Mouse (Mus musculus) c-Kit-positive CD71-positive TER-119-positive erythroid progenitor cells, embryonic 14.5 days (primary cell): Measurements from ENCODE around the gene Scaper.

Experiments
- DNase-seq: peaks from one replicate; pipeline ENCODE4 v3.0.0-alpha.2; 2013; ENCODE audit warnings: low spot score

The Scaper gene

DNA sequence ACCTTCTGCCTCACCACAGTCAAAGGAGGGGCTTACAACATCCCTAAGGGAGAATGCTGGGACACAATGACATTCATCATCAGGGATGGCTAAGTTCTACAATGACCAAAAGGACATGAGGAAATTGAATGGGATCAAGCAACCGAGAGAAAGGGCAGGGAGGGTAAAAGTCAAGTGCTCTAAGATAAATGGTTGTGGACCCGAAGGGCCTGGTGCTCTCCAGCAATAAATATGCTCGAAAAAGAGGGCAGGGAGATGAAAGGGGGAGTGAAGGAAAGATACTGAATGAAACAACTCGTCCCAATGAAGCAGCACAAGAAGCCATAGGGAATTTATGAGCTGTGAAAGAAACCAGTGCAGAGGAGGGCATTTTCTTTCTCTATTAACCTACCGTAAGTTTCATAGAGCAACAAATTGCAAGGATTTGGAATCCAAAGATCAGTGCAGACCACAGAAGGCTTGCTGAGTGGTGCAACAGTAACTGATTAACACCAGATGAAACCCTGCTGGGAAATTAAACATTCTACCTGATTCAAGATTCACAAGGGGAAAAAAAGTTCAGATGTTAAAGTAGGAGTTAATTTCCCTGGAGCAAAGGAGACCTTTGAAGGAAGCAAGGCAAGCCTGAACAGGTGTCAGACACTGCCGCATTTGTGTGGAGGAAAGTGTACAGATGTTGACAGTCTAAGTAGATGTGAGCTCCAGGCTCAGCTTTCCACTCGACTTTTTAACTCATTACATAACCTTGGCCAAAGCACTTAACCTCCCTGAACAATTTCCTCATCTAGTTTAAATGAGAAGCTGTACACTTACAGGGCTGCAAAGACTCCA is 329.0 kb downstream of the Scaper start:
- no peak for DNase-seq

DNA sequence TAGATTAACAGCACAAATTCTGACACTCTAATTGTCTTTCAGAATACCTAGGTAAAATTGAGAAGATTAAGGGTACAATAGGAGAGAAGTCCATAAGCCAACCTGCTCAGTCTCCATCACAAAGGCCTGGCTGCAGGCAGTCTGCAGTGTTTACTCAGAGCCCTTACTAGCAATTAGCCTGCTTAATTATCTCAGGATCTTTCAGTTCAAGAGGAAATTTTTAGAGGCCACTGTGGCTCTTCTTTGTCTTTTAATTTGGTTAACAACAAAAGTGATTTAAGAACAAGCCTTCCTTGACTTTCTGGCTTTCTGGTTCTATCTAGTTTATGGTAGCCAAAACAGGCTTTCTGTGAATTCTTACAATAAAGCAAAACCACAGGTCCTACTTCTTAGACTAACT is 339.3 kb downstream of the Scaper start:
- DNase-seq: no peak

DNA sequence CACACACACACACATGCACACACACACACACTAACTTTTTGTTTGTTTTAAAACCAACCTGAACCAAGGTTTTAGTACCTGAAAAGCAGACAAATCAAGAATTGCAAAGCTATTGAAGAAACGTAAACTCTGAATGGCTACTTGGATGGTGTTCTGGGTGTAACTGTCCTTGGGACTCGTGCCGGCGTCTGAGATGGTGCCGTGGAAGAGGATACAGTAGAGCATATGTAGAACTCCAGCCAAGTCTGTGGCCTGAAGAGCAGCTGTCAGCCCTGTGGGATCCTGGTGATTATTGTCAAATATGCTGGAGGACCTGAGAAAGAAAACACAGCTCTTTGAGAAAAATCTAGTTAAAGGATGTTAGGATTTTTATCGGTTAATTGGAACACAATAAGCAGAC is 351.8 kb downstream of the Scaper start:
- no peak for DNase-seq

DNA sequence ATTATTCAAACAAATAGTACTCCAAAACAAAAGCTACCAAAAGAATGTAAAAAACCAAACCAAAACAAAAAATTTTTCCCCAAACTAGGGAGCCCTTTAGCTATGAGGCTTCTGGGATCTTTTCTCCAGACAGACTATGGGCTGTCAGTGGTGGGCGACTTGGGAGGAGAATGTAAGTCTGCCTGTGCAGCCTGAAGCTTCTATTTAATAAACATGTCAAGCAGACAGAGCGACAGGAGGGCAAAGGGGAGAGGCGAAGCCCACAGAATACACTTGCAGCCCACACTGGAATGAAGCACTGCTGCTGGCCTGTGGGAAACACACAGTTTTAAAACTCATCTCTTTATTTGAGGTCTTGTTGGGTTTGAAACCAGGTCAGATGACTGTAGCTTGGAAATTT is 356.5 kb downstream of the Scaper start:
- no peak for DNase-seq

DNA sequence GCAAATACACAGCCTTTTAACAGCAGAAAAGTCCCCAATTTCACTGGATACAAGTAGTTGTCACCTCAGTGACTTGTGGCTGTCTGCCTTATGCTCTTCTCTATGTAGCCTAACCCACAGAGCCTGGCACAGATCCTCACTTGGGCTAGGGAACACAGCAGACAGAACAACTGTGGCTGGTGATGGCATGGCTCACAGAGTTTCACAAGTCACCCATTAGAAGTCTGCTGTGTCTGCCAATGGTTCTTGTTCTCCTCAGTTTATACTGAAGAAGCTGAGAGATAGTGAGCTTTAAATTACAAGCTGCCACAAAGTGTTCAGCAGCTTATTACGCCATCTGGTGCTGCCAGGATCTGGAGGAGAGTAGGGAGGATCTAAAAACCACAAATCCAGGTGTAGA is 361.3 kb downstream of the Scaper start:
- no peak for DNase-seq

DNA sequence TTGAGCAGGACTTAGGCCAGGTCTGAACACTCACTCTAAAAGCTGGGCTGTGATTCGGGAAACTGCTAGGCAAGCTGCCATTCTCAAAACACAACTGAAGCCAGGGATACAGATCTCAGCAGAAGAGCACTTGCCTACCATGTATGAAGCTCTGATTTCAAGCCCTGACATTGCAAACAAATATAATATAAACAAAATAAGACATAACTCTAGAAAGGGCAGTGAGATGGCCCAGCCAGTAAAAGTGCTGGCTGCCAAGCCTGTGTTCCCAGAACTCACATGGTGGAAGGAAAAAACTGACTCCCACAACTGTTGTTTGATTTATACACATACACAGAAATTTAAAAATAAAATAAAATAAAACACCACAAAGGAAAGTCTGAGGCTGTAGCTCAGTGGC is 366.8 kb downstream of the Scaper start:
- DNase-seq: no peak

DNA sequence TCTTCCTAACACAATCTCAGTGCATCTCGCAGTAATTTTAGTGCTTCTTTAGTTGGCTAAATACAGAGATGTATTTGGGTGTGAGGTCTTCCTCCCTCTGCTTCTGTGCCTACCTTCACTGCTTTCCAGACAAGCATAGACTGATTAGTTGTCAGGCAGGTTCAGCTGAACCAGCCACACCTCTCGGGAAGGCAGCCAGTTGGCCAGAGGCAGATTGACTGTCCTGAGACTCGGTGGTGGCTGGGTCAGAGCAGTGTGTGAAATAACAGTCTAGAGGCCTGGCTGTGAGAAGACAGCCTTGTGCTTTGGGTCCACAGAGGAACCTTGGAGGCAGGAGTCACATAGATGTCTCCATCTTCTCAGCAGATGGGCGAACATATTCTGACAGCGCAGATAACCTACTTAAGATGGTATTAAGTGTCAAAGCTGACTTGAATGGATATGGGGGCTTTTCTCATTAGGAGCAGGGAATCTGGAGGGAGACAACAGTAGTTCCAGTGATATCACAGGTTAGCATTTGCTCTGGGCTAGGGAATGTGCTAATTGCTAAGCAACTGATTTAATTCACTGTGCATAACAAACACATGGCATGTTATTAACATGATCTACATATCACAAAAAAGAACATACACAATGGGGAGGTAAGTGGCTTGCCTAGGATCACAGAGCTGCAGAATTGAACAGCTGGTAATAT is 369.3 kb downstream of the Scaper start:
- no peak for DNase-seq

DNA sequence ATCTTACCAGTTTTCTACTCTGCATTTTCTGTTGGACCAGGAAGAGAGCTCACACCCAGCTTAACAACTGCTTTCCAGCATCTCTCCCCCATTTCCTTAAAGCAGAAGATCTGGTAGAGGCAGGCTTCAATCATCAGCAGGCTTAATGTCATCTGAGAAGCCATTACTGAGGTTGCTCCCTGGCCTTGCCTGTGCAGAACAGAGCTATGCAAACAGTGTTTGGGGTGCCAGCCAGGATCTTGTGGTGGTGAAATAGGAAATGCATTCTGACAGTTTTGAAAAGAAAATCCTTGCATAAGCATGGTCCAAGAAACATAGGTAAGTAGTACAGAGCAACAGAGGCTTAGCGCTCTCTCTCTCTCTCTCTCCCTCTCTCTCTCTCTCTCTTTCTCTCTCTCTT is 377.0 kb downstream of the Scaper start:
- DNase-seq: no peak

DNA sequence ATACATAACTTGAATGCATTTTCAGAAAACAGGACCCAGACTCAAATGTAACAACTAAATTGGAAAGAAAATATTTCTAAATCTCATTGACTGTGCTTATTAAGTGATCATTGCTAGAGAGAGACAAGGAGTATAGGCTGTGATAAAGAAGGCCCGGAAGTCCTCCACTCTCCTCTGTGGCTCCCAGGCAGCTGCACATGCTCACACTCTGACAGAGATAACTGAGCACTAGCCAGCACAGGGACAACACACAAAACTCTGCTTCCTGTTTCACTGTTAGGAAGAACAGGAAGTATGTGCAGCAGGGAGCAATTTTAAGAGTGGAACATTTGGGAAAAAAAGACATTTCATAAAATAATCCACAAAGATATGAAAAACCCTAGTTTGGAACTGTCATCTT is 382.9 kb downstream of the Scaper start:
- no peak for DNase-seq

DNA sequence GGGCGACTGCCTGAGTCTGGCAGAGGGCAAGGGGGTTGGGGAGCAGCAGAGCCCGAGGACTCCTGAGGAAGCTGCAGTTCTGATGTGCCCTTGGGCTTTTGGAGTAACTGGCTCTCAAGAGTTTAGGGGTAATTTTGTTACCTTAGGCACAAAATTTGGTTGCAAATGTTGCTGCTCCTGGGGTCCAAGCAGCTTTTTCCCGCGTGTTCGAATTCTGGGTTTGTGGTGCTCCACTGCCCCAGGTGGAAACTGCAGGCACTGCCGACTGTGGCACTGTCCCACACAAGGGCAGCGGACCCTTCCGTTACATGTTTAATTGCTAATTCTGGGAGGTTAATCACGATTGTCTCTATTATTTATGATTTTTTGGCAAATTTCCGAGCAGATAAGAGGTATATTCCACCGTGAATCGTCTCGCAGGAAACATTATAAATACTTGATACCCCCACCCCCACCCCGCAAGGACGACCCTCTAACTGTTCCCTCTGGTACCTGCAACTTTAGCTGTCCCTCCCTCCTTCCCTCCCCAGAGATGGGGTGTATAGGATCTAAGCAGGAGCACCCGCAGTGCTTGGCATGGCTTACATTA is 388.5 kb downstream of the Scaper start:
- no peak for DNase-seq

DNA sequence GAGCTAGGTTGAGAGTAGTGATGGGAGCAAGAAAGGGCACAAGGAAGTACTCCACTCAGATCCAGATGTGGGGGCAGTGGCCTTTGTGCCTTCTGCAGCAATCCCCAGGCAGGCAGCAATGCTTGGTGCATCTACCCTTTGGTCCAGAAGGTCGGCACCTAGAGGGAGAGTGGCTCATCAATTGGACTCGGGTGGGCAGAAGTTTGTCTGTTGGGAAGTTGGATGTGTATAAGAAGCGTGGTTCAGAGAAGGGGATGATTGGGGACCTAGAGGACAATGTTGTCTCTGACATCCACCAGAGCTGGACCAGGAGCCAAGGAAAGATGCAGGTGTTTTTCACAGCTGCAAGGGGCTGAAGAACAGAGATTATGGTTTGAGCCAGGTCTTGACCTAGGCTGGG is 389.0 kb downstream of the Scaper start:
- no peak for DNase-seq

DNA sequence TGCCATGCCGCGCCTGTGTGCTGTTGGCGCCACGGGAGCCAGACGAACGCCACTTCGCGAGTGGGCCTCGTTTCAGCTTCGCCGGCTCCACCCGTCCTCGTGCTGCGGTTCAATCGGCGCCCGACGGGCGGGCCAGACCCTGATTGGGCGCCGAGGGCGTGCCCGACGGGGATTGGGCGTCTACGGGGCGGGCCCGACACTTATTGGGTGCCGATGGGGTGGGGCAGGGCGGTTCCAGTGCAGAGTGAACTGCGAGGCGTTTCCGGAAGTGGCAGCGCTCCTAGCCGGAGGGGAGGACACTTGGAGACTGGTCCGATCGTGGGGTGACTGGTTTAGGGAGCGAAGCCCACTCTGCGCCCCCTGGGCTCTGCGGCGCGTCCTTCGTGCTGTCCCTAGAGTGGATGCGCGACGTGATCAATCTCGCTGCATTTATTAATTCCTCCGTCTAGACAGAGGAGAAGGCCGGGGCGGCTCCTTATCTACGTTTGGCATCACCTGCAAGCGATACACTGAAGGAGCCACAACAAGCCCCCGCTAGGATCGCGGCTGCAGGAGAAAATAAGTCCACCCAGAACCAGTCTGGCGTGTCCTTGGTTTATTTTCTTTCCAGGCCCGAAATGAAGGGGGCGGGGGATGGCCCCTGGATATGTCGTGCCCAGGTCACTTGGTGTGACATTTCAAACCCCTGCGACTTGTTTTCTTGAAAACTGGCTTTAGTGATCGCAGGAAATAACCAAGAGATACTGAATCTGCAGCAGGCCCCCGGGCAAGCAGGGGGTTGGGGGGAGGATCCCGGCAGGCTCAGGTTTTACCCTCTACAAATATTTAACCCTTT is 391.5 kb downstream of the Scaper start:
- no peak for DNase-seq

DNA sequence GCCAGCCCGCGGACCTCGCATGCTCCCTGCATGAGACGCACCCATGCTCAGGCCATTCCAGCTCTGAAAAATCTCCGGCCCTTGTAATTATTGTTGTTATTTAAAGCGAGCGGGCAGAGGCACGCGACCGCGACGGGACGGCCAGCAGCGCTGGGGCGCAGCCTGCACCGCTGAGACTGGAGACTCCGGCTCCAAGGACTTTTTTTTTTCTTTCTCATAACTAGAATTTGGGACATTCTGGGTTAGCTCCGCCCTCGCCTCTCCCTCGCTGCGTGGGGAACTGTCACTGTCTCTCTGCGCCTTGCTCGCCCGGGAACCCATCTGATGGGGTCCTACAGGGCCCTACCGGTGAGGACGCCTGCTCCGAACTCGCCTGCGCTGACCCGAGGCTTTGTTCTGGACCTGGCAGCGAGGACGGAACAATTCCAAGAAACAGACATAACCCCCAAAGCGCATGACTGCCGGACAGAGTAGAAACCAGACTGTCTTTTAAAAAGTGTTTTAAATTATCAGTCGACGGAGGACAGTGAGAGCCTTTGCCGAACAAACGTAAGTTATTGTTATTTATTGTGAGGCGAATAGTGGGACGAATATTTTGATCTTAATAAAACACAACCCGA is 392.3 kb downstream of the Scaper start:
- no peak for DNase-seq

DNA sequence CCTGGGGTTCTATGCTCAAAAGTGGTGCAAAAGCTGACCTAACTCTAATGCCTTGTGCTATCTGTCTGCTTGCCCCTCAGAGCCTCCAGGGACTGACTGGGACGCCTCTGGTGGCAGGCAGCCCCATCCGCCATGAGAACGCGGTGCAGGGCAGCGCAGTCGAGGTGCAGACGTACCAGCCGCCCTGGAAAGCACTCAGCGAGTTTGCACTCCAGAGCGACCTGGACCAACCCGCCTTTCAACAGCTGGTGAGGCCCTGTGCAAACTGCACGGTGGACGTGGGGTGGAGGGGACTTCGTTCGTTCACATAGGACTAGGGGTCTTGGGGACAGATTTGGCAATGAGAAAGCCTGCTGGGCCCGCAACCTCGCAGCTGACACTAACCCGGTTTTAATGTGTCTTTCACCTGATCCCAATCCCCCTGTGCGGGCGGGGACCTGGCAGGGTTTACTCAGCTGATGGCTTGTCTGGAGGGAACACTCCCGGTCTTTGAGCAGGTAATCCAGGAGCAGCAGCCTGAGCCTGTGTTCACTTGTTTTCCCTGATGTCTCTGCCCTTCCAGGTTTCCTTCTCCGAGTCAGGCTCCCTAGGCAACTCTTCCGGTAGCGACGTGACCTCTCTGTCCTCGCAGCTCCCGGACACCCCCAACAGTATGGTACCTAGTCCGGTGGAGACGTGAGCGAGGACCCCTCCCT is 392.9 kb downstream of the Scaper start:
- no peak for DNase-seq

DNA sequence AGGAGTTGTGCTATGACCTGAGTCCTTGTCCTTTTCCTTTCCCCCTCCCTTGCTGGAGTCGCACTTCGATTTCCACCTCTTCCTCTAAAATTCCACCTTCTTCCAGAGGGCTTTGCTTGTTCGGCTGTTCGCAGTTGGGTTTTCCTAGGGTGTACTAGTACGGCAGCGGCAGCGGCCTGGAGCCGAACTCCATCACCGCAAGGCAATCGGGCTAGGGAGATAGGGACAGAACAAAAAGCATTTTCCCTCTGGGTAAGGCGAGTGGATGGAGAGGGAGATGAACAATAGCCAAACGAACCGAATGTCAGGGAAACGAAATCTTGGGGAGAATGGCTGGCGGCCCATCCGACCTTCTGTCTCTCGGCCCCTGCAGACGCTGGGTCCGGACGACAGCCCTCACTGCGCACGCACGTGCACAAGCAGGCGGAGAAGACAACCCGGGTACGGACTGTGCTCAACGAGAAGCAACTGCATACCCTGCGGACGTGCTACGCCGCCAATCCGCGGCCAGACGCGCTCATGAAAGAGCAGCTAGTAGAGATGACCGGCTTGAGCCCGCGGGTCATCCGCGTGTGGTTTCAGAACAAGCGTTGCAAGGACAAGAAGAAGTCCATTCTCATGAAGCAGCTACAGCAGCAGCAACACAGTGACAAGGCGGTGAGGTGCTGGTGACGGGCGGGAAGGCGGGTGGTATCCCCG is 394.1 kb downstream of the Scaper start:
- DNase-seq: no peak

DNA sequence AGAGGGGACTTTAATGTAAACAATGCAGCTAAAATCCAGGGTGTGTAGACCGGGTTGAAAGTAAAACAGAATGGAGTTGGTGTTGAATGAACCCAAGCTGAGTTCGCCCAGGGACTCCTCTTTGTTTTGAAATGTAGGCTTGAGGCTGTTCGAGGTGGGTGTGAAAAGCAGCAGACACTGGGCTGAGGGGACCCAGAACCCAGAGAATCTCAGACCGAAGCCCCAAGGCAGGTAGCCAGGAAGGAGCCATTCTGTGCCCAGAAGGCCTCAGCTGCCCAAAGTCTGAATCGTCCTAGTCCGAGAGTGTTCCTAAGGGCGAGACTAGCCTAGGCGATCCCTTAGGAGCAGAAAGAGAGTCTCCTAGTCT is 394.6 kb downstream of the Scaper start:
- DNase-seq: no peak

DNA sequence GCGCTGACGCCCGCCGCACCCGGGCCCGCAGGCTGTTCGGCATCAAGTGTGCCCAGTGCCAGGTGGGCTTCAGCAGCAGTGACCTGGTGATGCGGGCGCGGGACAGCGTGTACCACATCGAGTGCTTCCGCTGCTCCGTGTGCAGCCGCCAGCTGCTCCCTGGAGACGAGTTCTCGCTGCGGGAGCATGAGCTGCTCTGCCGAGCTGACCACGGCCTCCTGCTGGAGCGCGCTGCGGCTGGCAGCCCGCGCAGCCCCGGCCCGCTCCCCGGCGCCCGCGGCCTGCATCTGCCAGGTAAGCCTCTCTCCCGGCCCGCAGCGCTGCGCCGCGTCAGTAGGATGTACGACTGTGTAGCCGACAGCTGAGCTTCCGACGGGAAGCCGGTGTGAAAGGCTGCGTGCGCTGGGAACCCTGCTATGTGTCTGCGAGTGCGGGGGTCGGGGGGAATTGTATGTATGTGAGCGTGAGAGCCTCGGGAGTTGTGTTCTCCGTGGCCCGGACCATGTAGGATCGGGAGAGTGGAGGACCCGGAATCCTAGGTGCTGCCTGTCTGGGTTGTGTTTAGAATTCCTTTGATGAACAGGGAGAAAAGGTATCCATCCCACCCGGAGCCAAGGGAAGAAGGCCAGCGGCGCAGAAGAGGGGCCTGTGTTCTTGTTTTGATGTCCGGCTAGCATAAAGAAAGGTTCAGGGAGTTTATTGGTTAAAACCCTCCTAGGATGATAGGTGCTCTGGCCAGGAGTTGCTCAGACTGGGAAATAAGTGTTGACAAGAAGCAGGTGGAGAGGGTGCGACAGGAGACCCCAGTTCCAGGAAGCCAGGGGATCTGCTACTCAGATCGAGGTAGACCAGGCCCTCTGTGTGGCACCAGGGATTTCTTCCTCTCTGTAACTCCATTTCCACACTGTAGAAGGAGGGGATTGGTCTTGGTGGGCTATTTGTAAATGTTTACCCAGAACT is 395.3 kb downstream of the Scaper start:
- DNase-seq: no peak

DNA sequence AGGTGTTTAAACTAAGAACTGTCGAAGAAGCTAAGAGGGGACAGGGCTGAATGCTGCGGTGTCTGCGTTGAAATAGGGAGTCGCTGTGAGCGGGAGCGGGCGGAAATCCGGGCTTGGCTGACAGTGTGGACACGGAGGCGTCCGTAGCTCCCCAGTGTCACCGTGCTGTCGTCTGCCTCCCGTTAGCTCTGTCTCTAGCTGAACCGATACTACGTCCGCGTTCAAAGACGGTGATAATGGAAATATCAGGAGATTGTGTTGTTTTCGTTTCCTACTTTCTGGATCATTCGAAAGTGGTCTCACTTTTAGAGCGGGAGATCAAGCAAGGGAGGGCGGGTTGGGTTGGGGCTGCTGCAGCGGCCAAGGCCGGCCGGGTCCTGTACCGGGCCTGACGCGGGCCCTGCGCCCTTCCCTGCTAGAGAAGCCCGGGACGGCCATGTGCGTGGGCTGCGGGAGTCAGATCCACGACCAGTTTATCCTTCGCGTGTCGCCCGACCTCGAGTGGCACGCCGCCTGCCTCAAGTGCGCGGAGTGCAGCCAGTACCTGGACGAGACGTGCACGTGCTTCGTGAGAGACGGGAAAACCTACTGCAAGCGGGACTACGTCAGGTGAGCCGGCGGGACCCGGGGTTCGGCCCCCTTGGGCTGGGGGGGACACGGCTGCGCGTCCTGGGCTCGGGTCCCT is 396.1 kb downstream of the Scaper start:
- no peak for DNase-seq

DNA sequence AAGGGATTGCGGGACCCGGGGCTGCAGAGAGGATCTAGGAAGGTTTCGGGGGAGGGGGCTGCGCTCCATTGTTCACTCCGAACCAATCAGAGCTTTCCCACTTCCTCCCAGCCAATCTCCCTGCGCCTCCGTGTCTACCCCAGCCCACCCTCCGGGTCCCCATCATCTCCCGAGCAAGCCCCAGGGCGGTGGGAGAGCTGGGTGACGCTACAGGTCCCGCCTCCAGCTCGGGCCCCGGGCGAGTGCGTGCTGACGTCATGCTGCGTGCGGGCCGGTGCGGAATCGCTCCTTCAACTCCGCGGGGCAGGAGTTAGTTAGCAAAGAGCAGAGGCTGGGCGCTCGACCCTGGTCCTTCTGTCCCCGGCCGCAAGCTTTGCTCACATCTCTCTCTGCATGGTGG is 397.0 kb downstream of the Scaper start:
- DNase-seq: no peak
